Mouse (Mus musculus) liver, embryonic 14 days (tissue): ENCODE data around the gene Cdh11. TPM values are rescaled to one million over a fixed set of nuclear protein-coding genes. Genes with fewer than 3 reads are reported as not detected.

ENCODE experiments used
- polyA plus RNA-seq: library from polyadenylated mRNA; depleted of rRNA; stranded (reverse); fragments of >200 nt; gene quantifications from 2 replicates; pipeline ENCODE4 v1.2.3, GENCODE M21; 2012; rRNA removed

The Cdh11 gene
- 1.0 and 2.3 TPM in 2 replicates for polyA plus RNA-seq

DNA sequence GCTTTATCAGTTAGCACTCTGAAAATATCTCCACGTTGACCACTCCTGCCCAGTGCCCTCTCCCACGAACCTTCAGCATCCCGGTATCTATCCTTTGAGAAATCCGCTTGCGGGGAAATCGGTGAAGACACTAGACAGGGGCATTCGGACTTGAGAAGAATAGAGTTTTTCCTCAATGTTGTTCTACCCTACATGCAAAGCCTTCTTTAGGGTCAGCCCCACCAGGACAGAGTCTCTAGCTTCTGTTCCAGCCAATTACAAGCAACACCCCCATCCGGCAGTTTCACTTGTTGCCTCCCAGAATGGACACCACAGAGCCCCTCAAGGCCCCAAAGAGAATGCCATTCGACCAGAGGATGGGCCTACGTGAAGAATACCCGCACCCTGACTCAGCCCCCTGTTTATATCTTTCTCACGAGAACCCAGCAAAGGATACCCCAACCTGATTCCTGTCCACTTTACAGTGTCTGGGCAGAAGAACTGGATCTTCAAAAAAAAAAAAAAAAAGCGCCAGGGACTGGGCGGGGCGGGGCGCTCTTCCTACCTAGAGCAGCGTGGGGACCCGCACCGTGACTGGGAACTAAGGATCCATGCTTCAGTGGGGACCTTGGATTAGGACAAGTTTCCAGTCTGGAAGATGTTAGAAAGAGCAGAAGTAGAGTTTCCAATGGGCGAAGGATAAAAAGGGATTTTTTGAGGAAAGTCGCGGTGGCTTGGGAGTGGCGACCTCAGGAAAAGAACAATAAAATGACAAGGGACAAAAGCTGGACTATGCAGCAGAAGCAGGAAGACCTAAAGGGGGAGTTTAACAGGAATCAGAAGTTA is at the start of gene Cdh11:
TSS of gene Cdh11 (minus strand) at position 51 of the 825 bp plus-strand sequence.

